Mouse (Mus musculus): ENCODE measurements around the gene Six6. TPM values are rescaled to one million over a fixed set of nuclear protein-coding genes. Genes with fewer than 3 reads are reported as not detected.

Gene Six6
- polyA plus RNA-seq, 1 experiment from 2014 or later: 4.3 TPM

- Histone ChIP-seq H3K27me3 (peaks cover 84% of the 10 kb centered on the region), H3K9me3 (no peaks in the 10 kb centered on the region), H3K4me3 (no peak overlapping the region), H3K4me1 (peaks cover 20% of the 10 kb centered on the region), H3K4me2 (replicated peaks) (no peak overlapping the region), H3K9ac (replicated peaks) (no peak overlapping the region), H3K36me3 (no peaks in the 10 kb centered on the region), H3K27ac (replicated peaks) (no peak overlapping the region)
- 10% methylated on average over 2 of the region's 2 CpGs for WGBS
- no peak for ATAC-seq (replicated peaks)
Observed at GRCm38 (mm10) chr12:72943574-72944110, 4.0 kb downstream of the Six6 start.

- Histone ChIP-seq H3K36me3 (no peaks in the 10 kb centered on the region), H3K4me2 (replicated peaks) (peak overlapping the region; percentile 40), H3K9ac (replicated peaks) (no peak overlapping the region), H3K4me3 (peak overlapping the region; percentile 27; the same call in 1 of the 2 replicates), H3K27me3 (peaks cover 83% of the 10 kb centered on the region), H3K9me3 (no peaks in the 10 kb centered on the region), H3K27ac (replicated peaks) (no peak overlapping the region), H3K4me1 (peaks cover 17% of the 10 kb centered on the region)
- WGBS: 1% methylated on average over 24 of the region's 24 CpGs
- ATAC-seq (replicated peaks): no peak
Observed at GRCm38 (mm10) chr12:72944411-72945225, 4.9 kb downstream of the Six6 start.

DNA sequence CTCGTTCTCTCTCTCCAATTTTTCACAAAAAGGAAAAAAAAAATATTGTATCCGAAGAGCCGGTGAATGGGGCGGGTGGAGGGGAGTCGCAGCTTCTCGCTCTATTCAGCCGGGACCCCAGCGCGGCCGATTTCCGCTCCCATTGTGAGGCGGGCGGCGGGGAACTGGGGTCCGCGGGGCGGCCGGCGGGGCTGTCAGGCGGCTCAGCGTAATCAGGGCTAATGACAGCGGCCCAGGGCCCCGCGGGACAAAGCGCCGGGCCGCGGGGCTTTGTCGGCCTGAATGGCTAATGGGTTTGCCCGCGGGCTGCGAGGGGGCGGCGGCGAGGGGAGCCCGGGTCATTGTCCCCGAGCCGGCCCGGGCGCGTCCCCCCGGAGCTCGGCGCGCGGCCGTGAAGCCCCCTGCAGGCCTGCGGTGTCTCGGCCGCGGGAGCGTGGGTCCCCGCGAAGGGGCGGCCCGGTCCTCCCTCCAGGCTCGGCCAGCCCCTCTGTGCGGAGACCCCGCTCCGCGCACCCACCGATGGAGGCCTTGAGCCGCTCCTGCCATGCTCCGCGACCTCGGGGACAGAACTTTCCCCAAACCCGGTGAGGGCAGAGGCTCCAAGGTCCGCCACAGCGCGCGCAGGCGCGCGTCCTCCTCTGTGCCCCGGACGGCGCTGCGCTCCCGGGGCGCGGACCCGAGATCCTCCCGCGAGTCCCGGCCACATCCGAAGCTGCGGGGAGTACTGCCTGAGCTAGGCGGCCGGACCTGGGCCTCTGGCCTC is 5.8 kb downstream of the Six6 start:
- peak; percentile 55 for ATAC-seq (replicated peaks)
- H3K9ac ChIP-seq (replicated peaks): no peak overlapping the region
- peaks cover 10% of the 10 kb centered on the region for H3K4me1 ChIP-seq
- peak overlapping the region; percentile 27 for H3K4me3 ChIP-seq
- WGBS: under 1% methylated on average over 89 of the region's 89 CpGs
- H3K4me2 ChIP-seq (replicated peaks): peak overlapping the region; percentile 40
- H3K27me3 ChIP-seq: peaks cover 83% of the 10 kb centered on the region
- no peaks in the 10 kb centered on the region for H3K9me3 ChIP-seq
- no peak overlapping the region for H3K27ac ChIP-seq (replicated peaks)
- H3K36me3 ChIP-seq: no peaks in the 10 kb centered on the region

GRCm38 (mm10) chr12:72946064-72946395 is 6.3 kb downstream of the Six6 start:
- Histone ChIP-seq H3K27ac (replicated peaks) (no peak overlapping the region), H3K4me2 (replicated peaks) (no peak overlapping the region), H3K27me3 (peaks cover 81% of the 10 kb centered on the region), H3K4me3 (peak overlapping the region; percentile 27; the same call in 1 of the 2 replicates), H3K9ac (replicated peaks) (no peak overlapping the region), H3K36me3 (no peaks in the 10 kb centered on the region), H3K4me1 (peaks cover 10% of the 10 kb centered on the region), H3K9me3 (no peaks in the 10 kb centered on the region)
- no peak for ATAC-seq (replicated peaks)
- WGBS: 2% methylated on average over 8 of the region's 8 CpGs

DNA sequence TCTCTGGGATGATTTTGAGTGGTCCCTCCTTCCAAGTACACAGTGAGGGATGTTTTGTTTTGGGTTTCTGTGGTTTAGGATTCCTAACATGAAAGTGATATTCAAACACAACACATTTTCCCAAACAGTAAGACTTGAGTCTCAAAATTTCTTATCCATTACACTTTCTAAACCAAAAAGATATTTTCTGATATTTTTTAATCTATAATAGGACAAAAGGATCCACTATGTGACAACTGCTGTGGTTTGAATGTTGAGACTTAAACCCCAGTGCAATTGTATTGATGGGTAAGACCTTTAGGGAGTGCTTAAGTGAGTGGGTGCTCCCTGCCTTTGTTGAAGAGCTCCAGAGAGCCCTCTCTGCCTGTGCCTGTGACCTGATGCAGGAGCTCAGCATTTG is 7.1 kb downstream of the Six6 start:
- Histone ChIP-seq H3K27me3 (peaks cover 84% of the 10 kb centered on the region), H3K4me1 (peaks cover 10% of the 10 kb centered on the region), H3K9ac (replicated peaks) (no peak overlapping the region), H3K27ac (replicated peaks) (no peak overlapping the region), H3K4me3 (no peak overlapping the region), H3K4me2 (replicated peaks) (no peak overlapping the region), H3K9me3 (no peaks in the 10 kb centered on the region), H3K36me3 (no peaks in the 10 kb centered on the region)
- no peak for ATAC-seq (replicated peaks)

- Histone ChIP-seq H3K9ac (replicated peaks) (no peak overlapping the region), H3K4me3 (no peak overlapping the region), H3K4me2 (replicated peaks) (no peak overlapping the region), H3K27ac (replicated peaks) (no peak overlapping the region), H3K4me1 (peaks cover 10% of the 10 kb centered on the region), H3K36me3 (no peaks in the 10 kb centered on the region), H3K9me3 (no peaks in the 10 kb centered on the region), H3K27me3 (peaks cover 81% of the 10 kb centered on the region)
- 10% methylated on average over 2 of the region's 2 CpGs for WGBS
- no peak for ATAC-seq (replicated peaks)
Observed at GRCm38 (mm10) chr12:72947335-72947734, 7.6 kb downstream of the Six6 start.

DNA sequence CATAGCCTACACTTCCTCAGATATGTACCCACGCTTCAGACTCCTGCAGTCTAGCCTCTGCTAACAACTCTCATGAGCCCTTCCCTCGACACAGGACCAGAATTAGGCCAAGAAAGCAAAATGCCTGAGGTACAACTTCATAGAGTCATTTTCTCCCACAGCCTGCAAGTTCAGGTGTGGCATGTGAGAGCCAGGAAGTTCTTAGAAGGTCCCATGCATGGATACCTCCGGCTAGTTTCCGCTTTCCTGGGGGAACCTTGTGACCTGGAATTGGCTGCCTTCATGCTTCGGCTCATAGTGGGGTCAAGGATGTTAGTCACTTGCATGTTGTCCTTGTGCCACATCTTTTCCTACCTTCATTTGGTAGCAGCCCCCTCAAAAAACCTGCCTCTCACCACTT is 13.4 kb downstream of the Six6 start:
- Histone ChIP-seq H3K27me3 (peaks cover 52% of the 10 kb centered on the region), H3K9ac (replicated peaks) (no peak overlapping the region), H3K36me3 (no peaks in the 10 kb centered on the region), H3K4me2 (replicated peaks) (no peak overlapping the region), H3K9me3 (no peaks in the 10 kb centered on the region), H3K4me1 (no peaks in the 10 kb centered on the region), H3K27ac (replicated peaks) (no peak overlapping the region), H3K4me3 (no peak overlapping the region)
- 82% methylated on average over 5 of the region's 5 CpGs for WGBS
- ATAC-seq (replicated peaks): no peak

- Histone ChIP-seq H3K9ac (replicated peaks) (no peak overlapping the region), H3K4me1 (no peaks in the 10 kb centered on the region), H3K4me3 (no peak overlapping the region), H3K27ac (replicated peaks) (no peak overlapping the region), H3K9me3 (no peaks in the 10 kb centered on the region), H3K4me2 (replicated peaks) (no peak overlapping the region), H3K27me3 (peaks cover 46% of the 10 kb centered on the region), H3K36me3 (no peaks in the 10 kb centered on the region)
- WGBS: 88% methylated on average over 5 of the region's 5 CpGs
- no peak for ATAC-seq (replicated peaks)
Observed at GRCm38 (mm10) chr12:72953858-72954257, 14.2 kb downstream of the Six6 start.

DNA sequence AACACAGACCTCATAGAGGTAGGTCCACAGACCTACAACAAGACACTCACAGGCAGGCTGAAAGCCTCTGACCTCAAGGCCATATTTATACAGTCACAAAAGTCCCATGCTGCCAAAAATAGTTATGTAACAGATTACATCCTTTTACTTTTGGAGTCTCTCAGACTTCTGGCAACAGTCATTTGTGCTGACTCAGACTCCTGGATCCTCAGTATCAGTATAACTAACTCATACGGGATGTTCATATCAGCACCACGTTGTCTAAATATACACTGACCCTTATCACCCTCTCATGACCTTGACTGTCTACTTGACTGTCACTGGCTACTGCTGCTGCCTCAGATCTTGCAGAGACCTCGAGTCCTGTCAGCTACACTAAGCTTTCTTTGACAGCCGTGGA is 15.2 kb downstream of the Six6 start:
- peaks cover 36% of the 10 kb centered on the region for H3K27me3 ChIP-seq
- no peak overlapping the region for H3K27ac ChIP-seq (replicated peaks)
- 80% methylated on average over 4 of the region's 4 CpGs for WGBS
- H3K4me3 ChIP-seq: no peak overlapping the region
- no peak for ATAC-seq (replicated peaks)
- no peaks in the 10 kb centered on the region for H3K9me3 ChIP-seq
- H3K4me2 ChIP-seq (replicated peaks): no peak overlapping the region
- H3K4me1 ChIP-seq: no peaks in the 10 kb centered on the region
- H3K36me3 ChIP-seq: no peaks in the 10 kb centered on the region
- H3K9ac ChIP-seq (replicated peaks): no peak overlapping the region

- no peaks in the 10 kb centered on the region for H3K9me3 ChIP-seq
- no peak overlapping the region for H3K9ac ChIP-seq (replicated peaks)
- peaks cover 15% of the 10 kb centered on the region for H3K27me3 ChIP-seq
- no peak overlapping the region for H3K27ac ChIP-seq (replicated peaks)
- H3K36me3 ChIP-seq: no peaks in the 10 kb centered on the region
- no peak overlapping the region for H3K4me2 ChIP-seq (replicated peaks)
- ATAC-seq (replicated peaks): no peak
- no peaks in the 10 kb centered on the region for H3K4me1 ChIP-seq
- no peak overlapping the region for H3K4me3 ChIP-seq
- WGBS: 79% methylated on average over 6 of the region's 6 CpGs
Observed at GRCm38 (mm10) chr12:72957829-72958424, 18.2 kb downstream of the Six6 start.

DNA sequence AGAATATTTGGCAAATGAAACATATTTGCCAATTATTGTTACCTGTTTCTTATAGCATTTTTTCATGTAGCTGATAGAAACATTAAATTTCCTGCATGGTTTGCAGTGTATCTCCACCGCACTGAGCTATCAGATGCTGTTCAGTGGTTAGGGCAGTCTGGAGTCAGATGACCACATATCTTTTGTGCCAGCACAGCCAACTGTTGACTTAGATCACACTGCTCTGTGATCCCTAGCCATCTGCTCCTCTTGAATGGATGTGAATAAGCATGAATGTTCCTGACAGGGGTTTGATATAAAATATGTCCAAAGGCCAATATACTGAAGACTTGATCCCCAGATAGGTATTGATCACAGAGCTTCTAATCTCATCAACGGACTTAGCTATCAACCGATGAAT is 18.8 kb downstream of the Six6 start:
- Histone ChIP-seq H3K27ac (replicated peaks) (no peak overlapping the region), H3K9ac (replicated peaks) (no peak overlapping the region), H3K4me2 (replicated peaks) (no peak overlapping the region), H3K9me3 (no peaks in the 10 kb centered on the region), H3K4me1 (no peaks in the 10 kb centered on the region), H3K4me3 (no peak overlapping the region), H3K27me3 (peaks cover 11% of the 10 kb centered on the region; the same call in 1 of the 2 replicates), H3K36me3 (no peaks in the 10 kb centered on the region)
- 97% methylated on average over 3 of the region's 3 CpGs for WGBS
- no peak for ATAC-seq (replicated peaks)

DNA sequence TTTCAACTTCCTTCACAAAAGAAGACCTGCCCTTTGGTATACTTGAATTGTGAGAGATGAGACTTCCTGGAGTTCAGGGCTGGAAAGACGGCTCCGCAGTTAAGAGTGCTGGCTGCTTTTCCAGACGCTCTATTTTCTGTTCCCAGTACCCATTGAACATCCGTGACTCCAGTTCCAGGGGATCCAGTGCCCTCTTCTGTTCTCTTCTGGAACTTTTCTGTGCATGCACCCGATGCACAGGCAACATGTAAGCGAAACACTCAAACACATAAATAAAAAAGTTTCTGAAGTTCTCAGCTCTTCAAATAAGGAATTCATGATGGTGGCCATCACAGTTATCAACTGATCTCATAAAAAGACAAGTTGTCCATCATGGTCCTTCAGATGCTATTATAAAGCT is 23.1 kb downstream of the Six6 start:
- 67% methylated on average over 6 of the region's 6 CpGs for WGBS
- ATAC-seq (replicated peaks): no peak
- Histone ChIP-seq H3K27me3 (peaks cover 3% of the 10 kb centered on the region; the same call in 1 of the 2 replicates), H3K4me3 (no peak overlapping the region), H3K9me3 (no peaks in the 10 kb centered on the region), H3K4me1 (no peaks in the 10 kb centered on the region), H3K36me3 (no peaks in the 10 kb centered on the region), H3K9ac (replicated peaks) (no peak overlapping the region), H3K4me2 (replicated peaks) (no peak overlapping the region), H3K27ac (replicated peaks) (no peak overlapping the region)
